Mouse (Mus musculus) 3134 (cell line): ENCODE data around the gene Sdf4.
A peak's percentile ranks its signal among the peaks of the same experiment; 100 is the strongest.

Experiments used
- DNase-seq: peaks from one replicate; pipeline ENCODE4 v3.0.0-alpha.2; 2011; ENCODE audit warnings: low spot score; ENCODE audit not compliant: insufficient read length; ENCODE audit errors: extremely low read depth

The Sdf4 gene

GRCm38 (mm10) chr4:155993606-155994005 is 934 bp downstream of the Sdf4 start:
- no peak for DNase-seq

GRCm38 (mm10) chr4:156004109-156004508 is 11.4 kb downstream of the Sdf4 start:
- no peak for DNase-seq

GRCm38 (mm10) chr4:156008369-156008768 is 15.7 kb downstream of the Sdf4 start:
- no peak for DNase-seq

GRCm38 (mm10) chr4:156013637-156014036 is 21.0 kb downstream of the Sdf4 start, which contains the start of gene Tnfrsf4:
Gene Tnfrsf4 (plus strand): TSS chr4:156013843.
- no peak for DNase-seq

GRCm38 (mm10) chr4:156014436-156014835 is 21.8 kb downstream of the Sdf4 start:
- no peak for DNase-seq

GRCm38 (mm10) chr4:156019771-156020170 is 27.1 kb downstream of the Sdf4 start:
- DNase-seq: no peak

GRCm38 (mm10) chr4:156021381-156021780 is 28.7 kb downstream of the Sdf4 start:
- DNase-seq: no peak

- DNase-seq: no peak
Measured at GRCm38 (mm10) chr4:156021942-156022419, 29.3 kb downstream of the Sdf4 start.

GRCm38 (mm10) chr4:156023520-156023919 is 30.8 kb downstream of the Sdf4 start:
- no peak for DNase-seq

- DNase-seq: no peak
Measured at GRCm38 (mm10) chr4:156024184-156024583, 31.5 kb downstream of the Sdf4 start.

- peak; percentile 18 for DNase-seq
Measured at GRCm38 (mm10) chr4:156026013-156026412, 33.3 kb downstream of the Sdf4 start, which contains the start of gene Tnfrsf18. Gene Tnfrsf18 (plus strand): TSS chr4:156026164.

GRCm38 (mm10) chr4:156028580-156028979 is 35.9 kb downstream of the Sdf4 start:
- no peak for DNase-seq

- no peak for DNase-seq
Measured at GRCm38 (mm10) chr4:156030651-156031118, 38.0 kb downstream of the Sdf4 start.

- no peak for DNase-seq
Measured at GRCm38 (mm10) chr4:156031255-156031592, 38.6 kb downstream of the Sdf4 start.

- DNase-seq: peak; percentile 59
Measured at GRCm38 (mm10) chr4:156031593-156032391, 39.1 kb downstream of the Sdf4 start.

- DNase-seq: no peak
Measured at GRCm38 (mm10) chr4:156032856-156033255, 40.2 kb downstream of the Sdf4 start.

GRCm38 (mm10) chr4:156033476-156034119 is 40.9 kb downstream of the Sdf4 start:
- DNase-seq: peak; percentile 30

- DNase-seq: no peak
Measured at GRCm38 (mm10) chr4:156034301-156034700, 41.6 kb downstream of the Sdf4 start.

GRCm38 (mm10) chr4:156034901-156035300 is 42.2 kb downstream of the Sdf4 start:
- no peak for DNase-seq

GRCm38 (mm10) chr4:156044754-156045153 is 52.1 kb downstream of the Sdf4 start:
- no peak for DNase-seq

GRCm38 (mm10) chr4:156049779-156050178 is 57.1 kb downstream of the Sdf4 start:
- no peak for DNase-seq
